Mouse (Mus musculus): ENCODE measurements around the gene Slc16a13.
A peak's percentile ranks its signal among the peaks of the same experiment; 100 is the strongest.

GRCm38 (mm10) chr11:70177647-70178046 is 43.2 kb downstream of the Slc16a13 start:
- TF ChIP-seq CTCF (IDR thresholded peaks at IDR 0.05; ENCODE audit: borderline replicate concordance, extremely low read depth, insufficient read depth, insufficient read length) (peak; percentile 42; the same call in 1 of the 2 replicates), POLR2A (IDR thresholded peaks at IDR 0.05; ENCODE audit: borderline replicate concordance, extremely low read depth, insufficient read depth, insufficient read length, poor library complexity, severe bottlenecking) (no peak)

Data from brain, embryonic 14.5 days (tissue).